Mouse (Mus musculus) bone marrow macrophage, adult 2 months (primary cell): ENCODE results near the gene Mul1.

Experiments used
- CTCF ChIP-seq: IDR thresholded peaks from 2 replicates; pipeline ENCODE4 v1.5.1; 2012; ENCODE audit warnings: low read depth, mild to moderate bottlenecking, low read length, moderate library complexity
- POLR2A ChIP-seq: IDR thresholded peaks from 2 replicates; pipeline ENCODE4 v1.6.1; 2012; ENCODE audit warnings: mild to moderate bottlenecking, low read depth, low read length, borderline replicate concordance

DNA sequence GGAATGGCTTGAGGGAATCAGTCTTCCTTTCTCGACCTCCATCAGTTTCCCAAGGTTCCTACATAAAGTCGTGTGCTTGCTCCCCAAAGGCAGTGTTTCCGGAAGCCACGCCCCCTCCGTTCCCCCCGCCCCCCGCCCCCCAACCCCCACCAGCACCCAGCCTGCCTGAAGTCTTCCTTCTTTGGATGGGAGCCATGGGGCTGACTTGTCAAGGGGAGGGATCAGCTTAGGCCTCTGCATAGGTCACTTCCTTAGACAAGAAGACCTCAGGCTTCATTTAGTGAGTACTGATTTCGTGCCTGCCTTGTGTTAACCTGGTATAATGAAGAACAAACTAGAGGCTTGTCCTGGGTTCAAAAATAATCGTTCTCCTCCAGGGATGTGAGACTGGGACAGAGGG, 26.4 kb downstream of the Mul1 start:
- TF ChIP-seq CTCF: no peak
- no peak for TF ChIP-seq POLR2A
